ENCODE assay signal across 33 mouse cellular contexts in the genomic region with DNA sequence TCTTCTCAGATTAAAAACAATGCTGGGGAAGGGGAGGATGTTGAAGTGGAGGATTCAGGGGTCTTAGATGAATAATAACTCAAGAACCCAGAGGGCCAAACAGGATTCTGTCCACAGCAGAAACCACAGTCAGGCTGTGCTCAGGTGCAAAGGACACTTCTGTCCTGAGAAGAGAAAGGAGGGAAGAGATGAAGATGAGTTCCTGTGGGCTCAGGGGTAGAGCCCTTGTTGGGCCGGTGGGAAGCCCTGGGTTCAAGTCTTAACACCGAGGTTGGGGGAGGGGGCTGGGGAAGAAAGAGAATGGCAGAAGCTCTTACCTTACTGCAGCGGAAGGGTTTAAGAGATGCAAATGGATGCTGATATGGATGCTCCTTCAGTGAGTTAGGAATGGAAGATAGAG.
"Had no signal": no experiment of that assay in that cellular context is flagged by ENCODE, and none has a peak within 500 bp of the region (broad histone marks: within the 10 kb centered on the region; RNA-seq: fewer than 3 reads in every experiment).

No protein-coding gene starts in this region.

- ATAC-seq: hindbrain, embryonic 16.5 days; hindbrain, postnatal 0 days; inflammation-experienced regulatory T-cells, adult 6 months; intestine, embryonic 15.5 days; intestine, embryonic 16.5 days; intestine, postnatal 0 days had no signal

- H3K27ac ChIP-seq: hindbrain, embryonic 10.5 days; hindbrain, embryonic 12.5 days; hindbrain, embryonic 13.5 days; hindbrain, embryonic 14.5 days; hindbrain, embryonic 15.5 days; hindbrain, postnatal 0 days; intestine, embryonic 15.5 days; kidney, embryonic 15.5 days; kidney, postnatal 0 days; layer of hippocampus, adult 2 months; left cerebral cortex, adult 2 months had no signal

- H3K4me3 ChIP-seq: heart, embryonic 12.5 days; heart, embryonic 15.5 days; hindbrain, embryonic 10.5 days; hindbrain, embryonic 12.5 days; hindbrain, embryonic 13.5 days; hindbrain, embryonic 15.5 days; intestine, embryonic 15.5 days; kidney, embryonic 15.5 days; layer of hippocampus, adult 2 months; left cerebral cortex, adult 2 months had no signal

- H3K4me2 ChIP-seq: heart, embryonic 12.5 days; heart, embryonic 15.5 days; hindbrain, embryonic 12.5 days; hindbrain, embryonic 13.5 days; hindbrain, embryonic 14.5 days; hindbrain, embryonic 15.5 days; intestine, embryonic 15.5 days; kidney, embryonic 15.5 days had no signal

- H3K9ac ChIP-seq: heart, embryonic 12.5 days; heart, embryonic 15.5 days; hindbrain, embryonic 12.5 days; hindbrain, embryonic 13.5 days; hindbrain, embryonic 14.5 days; hindbrain, embryonic 15.5 days; intestine, embryonic 15.5 days; kidney, embryonic 15.5 days had no signal

- H3K36me3 ChIP-seq: heart, embryonic 15.5 days; hindbrain, embryonic 12.5 days; hindbrain, embryonic 15.5 days; intestine, embryonic 15.5 days; kidney, embryonic 15.5 days had no signal

- DNase-seq: heart, postnatal 10 days; heart, postnatal 14 days; heart, postnatal 36 days; heart, postnatal 4 days; kidney, adult 11 months; kidney, adult 18-20 months; kidney, adult 2 months; kidney, adult 8-10 months; kidney, adult 9 months; kidney, postnatal 10 days; kidney, postnatal 14 days; kidney, postnatal 25 days; kidney, postnatal 36 days; kidney, postnatal 4 days; layer of hippocampus, adult 9-11 months; layer of hippocampus, postnatal 36 days had no signal

- H3K9me3 ChIP-seq: heart, embryonic 12.5 days; heart, embryonic 15.5 days; hindbrain, embryonic 10.5 days; hindbrain, embryonic 12.5 days; hindbrain, embryonic 13.5 days; hindbrain, embryonic 15.5 days; intestine, embryonic 15.5 days; kidney, embryonic 15.5 days had no signal

- H3K4me1 ChIP-seq: hindbrain, embryonic 12.5 days; hindbrain, embryonic 13.5 days; intestine, embryonic 15.5 days; kidney, embryonic 15.5 days had no signal

- H3K27me3 ChIP-seq: heart, embryonic 12.5 days; heart, embryonic 15.5 days; hindbrain, embryonic 12.5 days; hindbrain, embryonic 13.5 days; hindbrain, embryonic 15.5 days; intestine, embryonic 15.5 days; kidney, embryonic 15.5 days had no signal
